Mouse (Mus musculus) embryo, embryonic 10.5 days (tissue): ENCODE results near the gene Cenpb.
"Not testable (repeated sequence)": the region's sequence is repeated elsewhere in the genome, so short reads cannot be mapped to it uniquely, and the experiment has no call there.

ENCODE experiments used
- DNase-seq: peaks from one replicate; pipeline ENCODE4 v3.0.0-alpha.2; 2015; ENCODE audit warnings: low spot score

Cenpb gene

GRCm38 (mm10) chr2:131179990-131180587 is at the start of gene Cenpb:
Gene Cenpb (minus strand): TSS chr2:131180067.
- DNase-seq: peak; percentile 91

GRCm38 (mm10) chr2:131227243-131227642 is 47.4 kb upstream of the Cenpb start:
- DNase-seq: no peak

GRCm38 (mm10) chr2:131226669-131227068 is 46.8 kb upstream of the Cenpb start:
- DNase-seq: not testable (repeated sequence)

GRCm38 (mm10) chr2:131225178-131225577 is 45.3 kb upstream of the Cenpb start:
- no peak for DNase-seq

GRCm38 (mm10) chr2:131223569-131223968 is 43.7 kb upstream of the Cenpb start:
- no peak for DNase-seq

- no peak for DNase-seq
Measured at GRCm38 (mm10) chr2:131222562-131222961, 42.7 kb upstream of the Cenpb start.

- no peak for DNase-seq
Measured at GRCm38 (mm10) chr2:131221853-131222515, 42.1 kb upstream of the Cenpb start.

GRCm38 (mm10) chr2:131220030-131220429 is 40.2 kb upstream of the Cenpb start:
- DNase-seq: no peak

- no peak for DNase-seq
Measured at GRCm38 (mm10) chr2:131215941-131216858, 36.3 kb upstream of the Cenpb start.

GRCm38 (mm10) chr2:131213773-131214172 is 33.9 kb upstream of the Cenpb start:
- no peak for DNase-seq

GRCm38 (mm10) chr2:131211026-131211615 is 31.3 kb upstream of the Cenpb start:
- DNase-seq: no peak

- DNase-seq: peak; percentile 95
Measured at GRCm38 (mm10) chr2:131209969-131210792, 30.3 kb upstream of the Cenpb start.

GRCm38 (mm10) chr2:131209125-131209795 is 29.4 kb upstream of the Cenpb start:
- no peak for DNase-seq

- no peak for DNase-seq
Measured at GRCm38 (mm10) chr2:131208356-131208755, 28.5 kb upstream of the Cenpb start.

GRCm38 (mm10) chr2:131206778-131207177 is 26.9 kb upstream of the Cenpb start, which contains the start of gene Ap5s1:
Gene Ap5s1 (plus strand): TSS chr2:131207078.
- DNase-seq: no peak

GRCm38 (mm10) chr2:131205521-131206182 is 25.8 kb upstream of the Cenpb start:
- no peak for DNase-seq

GRCm38 (mm10) chr2:131204410-131204981 is 24.6 kb upstream of the Cenpb start:
- no peak for DNase-seq

- DNase-seq: no peak
Measured at GRCm38 (mm10) chr2:131203816-131204409, 24.0 kb upstream of the Cenpb start.

GRCm38 (mm10) chr2:131201262-131201661 is 21.4 kb upstream of the Cenpb start:
- no peak for DNase-seq
